Mouse (Mus musculus) forebrain, embryonic 16.5 days (tissue): ENCODE results near the gene Uqcc3. TPM values are rescaled to one million over a fixed set of nuclear protein-coding genes. Genes with fewer than 3 reads are reported as not detected.

Experiments used
- ATAC-seq: fragments of 200-750 bp; cut with Nextera tagmentation; 2 replicates; pipeline ENCODE4 v1.8.0; 2017; ENCODE audit warnings: mild to moderate bottlenecking, moderate library complexity
- H3K27ac ChIP-seq: fragments of 300-500 bp; sonication (generic); 2 replicates; pipeline ENCODE4 v1.5.1; 2014; ENCODE audit warnings: low read length, control low read depth
- H3K27me3 ChIP-seq: fragments of 300-500 bp; sonication (generic); replicated peaks from 2 replicates; pipeline ENCODE4 v1.6.1; 2014; ENCODE audit warnings: low read length; ENCODE audit not compliant: control insufficient read depth, insufficient read depth
- H3K36me3 ChIP-seq: fragments of 300-500 bp; sonication (generic); 2 replicates; pipeline ENCODE4 v1.6.1; 2014; ENCODE audit not compliant: control insufficient read depth, insufficient read depth
- H3K4me1 ChIP-seq: fragments of 300-500 bp; sonication (generic); replicated peaks from 2 replicates; pipeline ENCODE4 v1.6.1; 2014; ENCODE audit warnings: low read length; ENCODE audit not compliant: control insufficient read depth, insufficient read depth
- H3K4me2 ChIP-seq: fragments of 300-500 bp; sonication (generic); 2 replicates; pipeline ENCODE4 v1.6.1; 2014; ENCODE audit warnings: mild to moderate bottlenecking, low read length, control low read depth
- H3K4me3 ChIP-seq: fragments of 300-500 bp; sonication (generic); replicated peaks from 2 replicates; pipeline ENCODE4 v1.5.1; 2014; ENCODE audit warnings: mild to moderate bottlenecking, low read length, control low read depth
- H3K9ac ChIP-seq: fragments of 300-500 bp; sonication (generic); replicated peaks from 2 replicates; pipeline ENCODE4 v1.6.1; 2014; ENCODE audit warnings: low read depth, low read length, control low read depth
- H3K9me3 ChIP-seq: fragments of 300-500 bp; sonication (generic); 2 replicates; pipeline ENCODE4 v1.6.1; 2016; ENCODE audit warnings: low read length; ENCODE audit not compliant: control insufficient read depth
- WGBS: fragments of 180-500 bp; shearing (Covaris S2); extraction: QIAGEN DNeasy Blood & Tissue Kit; methylation state at CpG from one replicate; pipeline ENCODE4 v1.1.7; 2014; 5-methylcytosine and 5-hydroxymethylcytosine counted together
- polyA plus RNA-seq: library from polyadenylated mRNA; unstranded; fragments of >200 nt; fragmentation: Nextera tagmentation; extraction: Ambion mirVana; gene quantifications from 2 replicates; pipeline ENCODE4 v1.2.1, GENCODE M21; 2015

The Uqcc3 gene
- polyA plus RNA-seq, 1 experiment from 2014 or later = 53.5 TPM

GRCm38 (mm10) chr19:8859018-8859417 is 21.7 kb downstream of the Uqcc3 start:
- no peak overlapping the region for H3K4me2 ChIP-seq
- WGBS = 24% methylated on average over 1 of the region's 1 CpGs
- H3K27ac ChIP-seq = no peak overlapping the region
- H3K9me3 ChIP-seq = no peaks in the 10 kb centered on the region
- no peaks in the 10 kb centered on the region for H3K4me1 ChIP-seq
- H3K27me3 ChIP-seq = no peaks in the 10 kb centered on the region
- no peak overlapping the region for H3K9ac ChIP-seq
- H3K4me3 ChIP-seq = no peak overlapping the region
- no peaks in the 10 kb centered on the region for H3K36me3 ChIP-seq
- ATAC-seq = no peak

- no peak overlapping the region for H3K4me2 ChIP-seq
Observed at GRCm38 (mm10) chr19:8857689-8858088, 23.0 kb downstream of the Uqcc3 start.

GRCm38 (mm10) chr19:8853117-8853516 is 27.6 kb downstream of the Uqcc3 start:
- no peaks in the 10 kb centered on the region for H3K9me3 ChIP-seq
- H3K36me3 ChIP-seq = 0 out of 2 replicates have a peak, but pooled peaks cover 2% of the 10 kb centered on the region
- H3K4me2 ChIP-seq = no peak overlapping the region
- no peak overlapping the region for H3K4me3 ChIP-seq
- H3K9ac ChIP-seq = no peak overlapping the region
- 85% methylated on average over 3 of the region's 3 CpGs for WGBS
- no peak overlapping the region for H3K27ac ChIP-seq
- no peak for ATAC-seq
- H3K4me1 ChIP-seq = no peaks in the 10 kb centered on the region
- no peaks in the 10 kb centered on the region for H3K27me3 ChIP-seq

More at GRCm38 (mm10) chr19:8857689-8858088, 23.0 kb downstream of the Uqcc3 start:
- no peaks in the 10 kb centered on the region for H3K9me3 ChIP-seq
- H3K9ac ChIP-seq = no peak overlapping the region
- no peaks in the 10 kb centered on the region for H3K27me3 ChIP-seq
- H3K4me1 ChIP-seq = no peaks in the 10 kb centered on the region
- H3K27ac ChIP-seq = no peak overlapping the region
- 32% methylated on average over 4 of the region's 4 CpGs for WGBS
- H3K4me3 ChIP-seq = no peak overlapping the region
- no peaks in the 10 kb centered on the region for H3K36me3 ChIP-seq
- ATAC-seq = no peak

DNA sequence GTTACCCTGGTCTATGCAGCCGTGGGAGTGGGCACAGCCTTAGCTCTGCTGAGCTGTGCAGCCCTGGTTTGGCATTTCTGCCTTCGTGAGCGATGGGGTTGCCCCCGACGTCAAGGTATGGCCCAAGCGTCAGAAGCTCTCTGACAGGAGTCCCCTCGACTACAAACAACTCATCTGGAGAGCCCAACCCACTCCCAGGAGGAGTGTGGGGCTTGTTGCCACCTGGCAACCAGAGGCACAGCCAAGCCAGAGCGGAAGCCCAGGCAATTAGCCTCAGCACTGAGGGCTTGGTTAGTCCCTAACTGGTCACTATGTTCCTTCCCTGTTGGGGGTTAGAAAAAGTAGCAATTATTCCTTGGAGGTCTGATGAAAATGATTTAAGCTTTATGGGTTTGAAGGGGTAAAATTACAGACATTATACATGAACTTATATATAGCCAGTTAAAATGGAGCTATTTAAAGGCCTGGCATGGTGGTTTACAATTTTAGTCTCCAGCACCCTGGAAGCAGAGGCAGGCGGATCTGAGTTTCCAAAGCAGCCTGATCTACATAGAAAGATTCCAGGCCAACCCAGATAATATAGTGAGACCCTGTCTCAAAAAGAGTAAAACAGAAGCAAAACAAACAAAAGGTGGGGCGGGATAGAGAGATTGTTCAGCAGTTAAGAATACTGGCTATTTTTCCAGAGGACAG is 28.3 kb downstream of the Uqcc3 start:
- Histone ChIP-seq H3K27me3 (no peaks in the 10 kb centered on the region), H3K4me2 (no peak overlapping the region), H3K27ac (no peak overlapping the region), H3K4me1 (no peaks in the 10 kb centered on the region), H3K4me3 (no peak overlapping the region), H3K9ac (no peak overlapping the region), H3K36me3 (0 out of 2 replicates have a peak, but pooled peaks cover 2% of the 10 kb centered on the region), H3K9me3 (no peaks in the 10 kb centered on the region)
- no peak for ATAC-seq
- whole genome bisulfite sequencing = 57% methylated on average over 10 of the region's 10 CpGs

DNA sequence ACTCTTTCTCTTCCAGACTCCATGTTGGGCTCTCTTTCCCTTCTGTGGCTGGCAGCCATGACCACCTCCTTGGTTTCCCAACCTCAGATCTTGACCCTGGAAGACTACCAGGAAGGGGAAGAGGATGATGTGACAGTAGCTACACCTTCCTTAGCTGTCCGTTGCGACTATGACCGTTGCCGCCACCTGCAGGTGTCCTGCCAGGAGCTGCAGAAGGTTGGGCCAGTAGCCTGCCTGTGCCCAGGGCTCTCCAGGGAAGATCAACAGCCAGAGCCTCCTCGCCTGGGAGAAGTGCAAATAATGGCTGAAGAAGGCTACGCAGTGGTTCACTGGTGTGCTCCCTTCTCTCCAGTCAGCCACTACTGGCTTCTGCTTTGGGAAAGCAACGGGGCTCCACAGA is 29.1 kb downstream of the Uqcc3 start:
- WGBS = 46% methylated on average over 7 of the region's 7 CpGs
- H3K27me3 ChIP-seq = no peaks in the 10 kb centered on the region

DNA sequence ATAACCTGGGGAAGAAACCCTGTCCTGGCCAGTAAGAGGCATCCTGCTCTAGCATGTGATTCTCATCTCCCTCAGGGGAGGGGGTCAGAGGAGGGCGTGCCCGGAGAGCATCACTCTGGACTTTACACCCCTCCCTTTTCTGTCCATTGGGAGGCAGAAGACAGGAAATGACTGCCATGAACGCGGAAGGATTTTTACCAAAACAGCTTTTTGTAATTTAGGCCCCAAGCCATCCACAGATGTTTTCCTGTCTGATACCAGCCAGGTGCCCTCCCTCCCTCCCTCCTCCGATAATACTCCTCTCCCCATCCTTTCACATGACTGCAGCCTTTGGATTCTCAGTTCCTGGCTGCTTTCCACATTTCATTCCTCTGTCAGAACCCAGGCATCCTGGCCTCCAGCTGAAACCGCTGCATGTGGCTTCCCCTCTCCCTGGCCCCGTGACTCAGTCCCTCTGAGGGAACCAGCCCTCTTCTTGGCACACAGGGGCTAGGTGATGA is 30.3 kb downstream of the Uqcc3 start, which contains the start of gene Lrrn4cl:
Lrrn4cl (plus strand) TSS at position 367 of the 500 bp plus-strand sequence.
- H3K9me3 ChIP-seq = no peaks in the 10 kb centered on the region
- H3K36me3 ChIP-seq = peaks cover 14% of the 10 kb centered on the region
- no peak within 1 kb of the TSS for H3K4me2 ChIP-seq
- no peak within 1 kb of the TSS for H3K27ac ChIP-seq
- no peak within 1 kb of the TSS for H3K4me3 ChIP-seq
- 28% methylated on average over 7 of the region's 7 CpGs for WGBS
- ATAC-seq = no peak
- H3K4me1 ChIP-seq = no peaks in the 10 kb centered on the region
- no peaks in the 10 kb centered on the region for H3K27me3 ChIP-seq
- H3K9ac ChIP-seq = no peak within 1 kb of the TSS

More for the DNA sequence above, 29.1 kb downstream of the Uqcc3 start:
- H3K36me3 ChIP-seq = peaks cover 8% of the 10 kb centered on the region
- no peak for ATAC-seq
- H3K4me2 ChIP-seq = no peak overlapping the region
- no peak overlapping the region for H3K27ac ChIP-seq
- no peaks in the 10 kb centered on the region for H3K9me3 ChIP-seq
- no peak overlapping the region for H3K9ac ChIP-seq
- H3K4me1 ChIP-seq = no peaks in the 10 kb centered on the region
- H3K4me3 ChIP-seq = no peak overlapping the region

DNA sequence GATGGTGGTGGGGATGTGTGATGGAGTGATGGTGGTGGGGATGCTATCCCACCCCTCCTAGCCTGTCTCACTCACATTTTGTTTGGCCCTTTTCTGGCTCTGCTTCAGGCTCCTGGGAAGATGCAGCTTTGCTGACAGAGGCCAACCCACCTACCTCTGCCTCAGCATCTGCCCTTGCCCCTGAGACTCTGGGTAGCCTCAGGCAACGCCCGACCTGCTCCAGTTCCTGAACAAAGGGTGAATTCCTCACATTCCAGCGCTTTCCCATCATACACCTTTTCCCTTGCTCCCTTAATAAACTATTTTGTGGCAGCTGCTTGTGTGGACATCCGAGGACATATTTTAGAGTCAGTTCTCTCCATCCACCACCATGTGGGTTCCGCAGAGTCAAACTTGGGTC is 32.4 kb downstream of the Uqcc3 start:
- H3K4me3 ChIP-seq = no peak overlapping the region
- ATAC-seq = no peak
- H3K9ac ChIP-seq = no peak overlapping the region
- 84% methylated on average over 5 of the region's 5 CpGs for WGBS
- H3K27me3 ChIP-seq = no peaks in the 10 kb centered on the region
- 0 out of 2 replicates have a peak, but pooled peaks cover 3% of the 10 kb centered on the region for H3K4me1 ChIP-seq
- no peak overlapping the region for H3K27ac ChIP-seq
- no peak overlapping the region for H3K4me2 ChIP-seq
- no peaks in the 10 kb centered on the region for H3K9me3 ChIP-seq
- peaks cover 14% of the 10 kb centered on the region for H3K36me3 ChIP-seq

DNA sequence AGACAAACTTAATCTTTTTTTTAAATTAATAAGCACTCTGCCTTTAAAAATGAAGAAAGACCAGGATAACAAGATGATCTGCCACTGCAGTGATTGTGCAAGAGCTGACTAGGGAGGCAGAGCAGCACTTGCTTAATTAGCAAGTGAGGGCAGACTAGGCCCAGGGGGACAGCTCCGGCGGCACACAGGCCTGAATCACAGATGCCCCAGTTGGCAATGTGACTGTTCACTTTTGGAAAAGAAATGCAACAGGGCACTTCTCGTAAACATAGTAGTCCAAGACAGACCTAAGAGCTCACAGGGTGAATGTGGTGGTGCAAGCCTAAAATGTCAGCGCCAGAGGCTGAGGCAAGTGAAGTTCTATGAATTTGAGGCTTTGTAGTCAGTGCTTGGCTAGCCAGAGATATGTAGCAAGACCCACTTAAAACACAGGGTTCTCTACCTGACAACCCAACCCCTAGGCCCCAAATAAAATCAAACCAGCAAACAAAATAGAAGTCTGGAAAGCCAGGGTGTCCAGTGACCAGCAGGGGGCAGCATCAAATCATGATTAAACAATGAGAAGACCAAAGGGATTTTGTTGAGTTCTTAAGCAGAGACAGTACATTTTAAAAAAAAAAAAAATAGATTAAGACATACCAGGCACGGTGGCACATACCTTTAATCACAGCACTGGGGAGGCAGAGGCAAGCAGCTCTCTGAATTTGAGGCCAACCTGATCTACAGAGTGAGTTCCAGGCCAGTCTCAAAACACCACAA is 36.2 kb downstream of the Uqcc3 start:
- no peak overlapping the region for H3K9ac ChIP-seq

GRCm38 (mm10) chr19:8842961-8843360 is 37.8 kb downstream of the Uqcc3 start:
- ATAC-seq = no peak
- Histone ChIP-seq H3K4me1 (peaks cover 24% of the 10 kb centered on the region), H3K4me2 (no peak overlapping the region), H3K27ac (no peak overlapping the region), H3K9ac (no peak overlapping the region), H3K9me3 (no peaks in the 10 kb centered on the region), H3K4me3 (no peak overlapping the region), H3K36me3 (peaks cover 14% of the 10 kb centered on the region), H3K27me3 (no peaks in the 10 kb centered on the region)
- 91% methylated on average over 6 of the region's 6 CpGs for WGBS

More for the DNA sequence above, 36.2 kb downstream of the Uqcc3 start:
- H3K9me3 ChIP-seq = no peaks in the 10 kb centered on the region
- no peaks in the 10 kb centered on the region for H3K27me3 ChIP-seq
- no peak overlapping the region for H3K27ac ChIP-seq
- no peak overlapping the region for H3K4me2 ChIP-seq
- WGBS = 59% methylated on average over 5 of the region's 5 CpGs
- peaks cover 22% of the 10 kb centered on the region for H3K4me1 ChIP-seq
- no peak overlapping the region for H3K4me3 ChIP-seq
- no peak for ATAC-seq
- peaks cover 16% of the 10 kb centered on the region for H3K36me3 ChIP-seq
